Mouse (Mus musculus) lung, adult 2 months (tissue): ENCODE data around the gene Cog8.

Source experiments
- CTCF ChIP-seq: fragments of 200-500 bp; IDR thresholded peaks from 2 replicates; pipeline ENCODE4 v1.5.1; 2011; ENCODE audit warnings: mild to moderate bottlenecking, low read length, control low read depth; ENCODE audit not compliant: insufficient read depth
- POLR2A ChIP-seq: fragments of 200-500 bp; IDR thresholded peaks from 2 replicates; pipeline ENCODE4 v1.6.1; 2011; ENCODE audit warnings: low read depth, mild to moderate bottlenecking, control low read depth, low read length, borderline replicate concordance; ENCODE audit errors: extremely low read depth

- no peak for TF ChIP-seq CTCF
- no peak for TF ChIP-seq POLR2A
Measured at GRCm38 (mm10) chr8:107046976-107047375, 9.5 kb downstream of the Cog8 start.
